Mouse (Mus musculus) gastrocnemius, postnatal 10 days (tissue): ENCODE data around the gene Igflr1. TPM values are rescaled to one million over a fixed set of nuclear protein-coding genes. Genes with fewer than 3 reads are reported as not detected.

ENCODE experiments used
- DNase-seq: peaks from one replicate; pipeline ENCODE4 v3.0.0; 2021; ENCODE audit warnings: mixed read lengths
- total RNA-seq, 2 experiments: library from RNA; stranded (reverse); gene quantifications; 2 replicates each; pipeline ENCODE4 v1.2.3; 2021

The Igflr1 gene
- total RNA-seq, 2 experiments from 2014 or later: 1.4 to 2.3 TPM

DNA sequence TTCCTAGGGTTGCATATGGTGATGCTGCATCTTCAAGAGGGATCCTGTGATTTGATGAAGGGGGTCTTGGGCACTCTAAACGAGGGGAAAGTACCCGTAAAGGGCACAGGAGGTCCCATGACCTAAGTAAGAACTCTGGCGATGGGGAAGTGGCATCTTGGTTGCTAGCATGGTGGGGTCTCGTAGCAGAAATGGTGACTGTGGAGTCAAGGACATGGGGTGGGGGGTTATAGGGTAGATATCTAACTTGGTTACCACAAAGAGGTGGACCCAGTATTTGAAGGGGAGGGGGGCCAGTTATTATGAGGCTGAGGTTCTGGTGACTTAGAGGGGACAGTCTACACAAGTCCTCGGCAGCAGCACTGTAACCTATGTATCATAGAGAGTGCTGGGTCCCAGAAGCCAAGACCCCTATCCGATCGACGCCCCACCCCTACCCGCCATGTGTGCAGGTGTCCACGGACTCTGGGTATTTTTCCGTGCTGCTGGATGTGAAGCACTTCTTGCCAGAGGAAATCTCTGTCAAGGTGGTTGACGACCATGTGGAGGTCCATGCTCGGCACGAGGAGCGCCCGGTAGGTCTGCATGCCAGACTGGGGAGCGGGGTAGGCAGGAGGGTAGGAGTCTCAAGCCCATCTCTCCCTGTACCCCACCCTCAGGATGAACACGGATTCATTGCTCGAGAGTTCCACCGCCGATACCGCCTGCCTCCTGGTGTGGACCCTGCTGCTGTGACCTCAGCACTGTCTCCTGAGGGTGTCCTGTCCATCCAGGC lies 11.2 kb upstream of the Igflr1 start:
- DNase-seq: no peak

DNA sequence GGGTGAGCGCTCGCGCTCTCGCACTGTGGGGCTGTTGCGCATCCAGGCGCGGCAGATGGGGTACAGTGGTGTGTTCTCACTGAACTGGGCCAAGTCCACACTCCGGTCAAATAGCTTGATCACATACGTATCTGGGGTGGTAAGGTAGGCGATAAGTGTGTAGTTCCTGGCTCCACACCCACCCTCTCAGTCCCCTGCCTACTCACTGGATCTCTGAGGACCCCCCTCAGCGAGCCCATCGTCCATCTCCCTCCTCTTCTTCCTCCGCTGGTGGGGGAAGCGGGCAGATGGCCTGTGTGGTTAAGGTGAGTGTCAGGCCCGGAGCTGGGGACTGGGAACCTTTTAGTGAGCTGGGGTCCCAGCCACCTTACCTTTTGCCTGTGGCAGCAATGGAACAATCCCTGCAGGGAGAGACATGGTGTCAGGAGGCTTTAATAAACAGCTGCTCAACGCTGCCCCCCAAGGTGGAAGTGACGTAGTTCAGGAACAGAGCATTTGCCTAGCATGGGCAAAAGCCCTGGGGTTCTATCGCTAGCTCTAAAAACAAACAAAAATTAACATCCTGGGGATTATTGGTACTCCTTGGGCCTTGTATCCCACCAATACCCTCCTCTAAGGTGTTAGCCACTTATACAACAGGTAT lies 8.2 kb upstream of the Igflr1 start:
- no peak for DNase-seq

DNA sequence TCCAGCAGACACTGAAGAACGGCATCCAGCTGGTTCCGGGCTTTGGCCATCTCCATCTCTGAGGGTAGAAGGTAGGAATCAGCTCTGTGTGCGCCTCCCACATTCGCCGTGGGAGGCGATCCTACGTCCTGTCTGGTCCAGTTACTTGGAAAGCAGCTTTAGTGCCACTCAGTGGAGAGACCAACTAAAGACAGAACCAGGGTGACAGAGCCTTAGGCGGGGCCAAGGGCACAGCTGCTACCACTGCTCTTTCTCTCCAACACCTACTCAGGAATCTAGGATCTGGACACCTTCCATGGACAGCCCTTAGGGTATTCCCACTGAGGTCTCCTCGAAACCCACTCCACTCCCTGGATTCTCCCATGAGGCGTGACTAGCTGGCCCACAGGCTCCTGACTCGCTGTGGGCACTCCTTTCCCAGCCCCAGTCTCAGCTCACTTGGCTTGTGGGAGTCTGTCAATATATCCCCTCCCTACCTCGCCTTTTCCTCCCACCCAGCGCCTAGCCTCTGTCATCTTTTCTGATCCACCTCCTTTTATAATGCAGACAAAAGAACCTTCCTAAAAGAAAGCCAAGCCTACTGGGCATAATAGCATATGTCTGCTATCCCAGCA lies 7.2 kb upstream of the Igflr1 start:
- DNase-seq: no peak

DNA sequence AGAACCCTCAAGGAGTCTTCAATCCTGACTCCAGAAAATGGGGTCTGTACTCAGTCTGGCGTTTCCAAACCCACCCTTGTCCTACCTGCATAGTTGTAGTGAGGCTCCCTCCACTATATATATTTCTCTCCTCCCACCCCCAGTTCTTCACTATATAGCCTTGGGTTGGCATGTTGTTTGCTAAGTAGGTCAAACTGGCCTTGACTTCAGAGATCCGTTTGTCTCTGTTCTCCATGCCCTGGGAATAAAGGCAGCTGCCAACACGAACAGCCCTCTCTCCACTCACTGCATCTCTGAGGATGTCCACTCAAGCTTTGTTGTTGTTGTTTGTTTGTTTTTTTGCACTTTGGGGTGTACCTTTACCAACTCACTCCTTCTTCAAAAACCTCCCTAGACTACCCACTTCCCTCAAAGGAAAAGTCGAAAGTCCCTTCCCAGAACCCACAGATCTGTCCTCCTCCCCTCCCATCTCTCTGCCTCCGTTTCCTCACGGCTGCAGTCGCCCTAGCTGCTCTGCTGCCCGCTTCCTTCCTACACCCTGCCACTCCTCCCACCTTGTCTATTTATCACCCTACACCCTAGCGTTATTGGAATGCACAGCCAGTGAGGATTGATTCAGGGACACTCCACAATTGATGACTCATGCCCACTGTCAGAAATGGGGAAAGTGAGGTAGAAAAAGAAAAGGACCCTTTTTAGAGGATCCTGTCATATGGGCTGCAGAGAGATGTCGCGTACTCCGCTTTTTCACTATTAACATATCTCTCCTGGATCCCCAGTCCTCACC lies 6.4 kb upstream of the Igflr1 start:
- DNase-seq: no peak

DNA sequence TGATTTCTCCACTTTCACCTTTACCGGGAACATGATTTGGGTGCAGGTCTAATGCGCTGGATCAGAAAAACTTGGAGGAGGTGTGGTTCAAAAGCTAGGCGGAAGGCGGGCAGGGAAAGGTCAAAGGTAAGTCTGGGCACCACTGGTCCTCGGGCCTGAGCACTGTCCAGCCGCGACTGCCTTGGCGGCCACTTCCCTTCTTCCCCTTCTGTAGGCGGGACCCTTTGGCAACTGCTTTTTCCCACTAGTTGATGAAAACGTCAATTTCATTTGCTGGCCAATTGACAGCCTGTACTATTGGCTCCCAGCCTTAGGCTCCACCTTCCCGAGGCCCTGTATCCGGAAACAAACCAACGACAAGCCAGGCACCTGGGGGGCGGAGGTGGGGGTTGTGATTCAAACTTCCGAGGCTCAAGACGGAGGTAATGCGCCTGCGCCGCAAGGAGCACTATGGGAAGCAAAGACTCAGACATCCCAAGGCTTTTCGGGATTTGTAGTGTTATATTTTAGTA lies 5.7 kb upstream of the Igflr1 start, which contains the start of gene Lin37:
TSS of gene Lin37 (minus strand) at position 396 of the 512 bp plus-strand sequence.
- peak; percentile 89 for DNase-seq

DNA sequence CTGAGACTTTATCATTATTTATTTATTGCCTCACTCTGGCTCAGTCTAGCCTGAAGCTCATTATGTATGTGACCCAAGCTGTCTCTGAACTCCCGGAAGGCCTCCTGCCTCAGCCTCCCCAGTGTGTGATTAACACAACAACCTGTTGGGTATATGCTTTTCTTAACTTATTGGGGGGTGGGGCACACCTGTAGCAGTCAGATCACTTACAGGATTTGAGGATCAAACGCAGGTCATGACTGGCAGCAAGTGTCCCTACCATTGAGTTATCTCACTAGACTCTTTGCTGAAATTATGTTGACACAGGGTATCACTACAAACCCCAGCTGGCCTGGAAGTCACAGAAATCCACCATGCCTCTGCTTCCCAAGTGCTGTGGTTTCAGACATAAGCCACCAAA lies 4.9 kb upstream of the Igflr1 start:
- no peak for DNase-seq

DNA sequence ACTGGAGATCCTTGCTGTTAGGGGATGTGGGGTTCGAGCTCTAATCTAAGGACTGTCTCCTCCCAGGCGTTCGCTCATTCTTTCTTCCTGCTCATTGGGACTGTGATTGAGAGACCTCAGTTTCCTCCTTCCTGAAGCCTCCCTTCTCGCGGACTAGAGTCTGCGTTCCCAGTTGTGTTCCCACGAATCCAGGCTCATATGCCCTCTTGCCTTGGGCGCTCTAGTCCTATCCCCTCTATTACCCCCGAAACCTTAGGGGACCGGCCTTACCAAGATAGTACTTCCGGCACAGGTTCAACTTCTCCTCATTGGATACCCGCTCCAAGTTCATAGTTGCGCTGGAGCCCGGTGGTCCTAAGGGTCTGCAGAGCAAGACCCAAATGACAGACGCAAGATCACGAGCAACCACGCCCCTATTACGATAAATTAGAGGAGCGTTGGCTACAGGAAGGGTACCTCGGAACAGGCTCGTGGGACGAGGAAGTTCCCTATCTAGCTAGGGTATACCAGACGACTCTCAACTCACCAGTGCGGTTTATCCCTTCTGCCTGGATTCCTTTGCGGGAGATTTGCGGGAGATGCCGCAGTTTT lies 2.6 kb upstream of the Igflr1 start:
- no peak for DNase-seq

DNA sequence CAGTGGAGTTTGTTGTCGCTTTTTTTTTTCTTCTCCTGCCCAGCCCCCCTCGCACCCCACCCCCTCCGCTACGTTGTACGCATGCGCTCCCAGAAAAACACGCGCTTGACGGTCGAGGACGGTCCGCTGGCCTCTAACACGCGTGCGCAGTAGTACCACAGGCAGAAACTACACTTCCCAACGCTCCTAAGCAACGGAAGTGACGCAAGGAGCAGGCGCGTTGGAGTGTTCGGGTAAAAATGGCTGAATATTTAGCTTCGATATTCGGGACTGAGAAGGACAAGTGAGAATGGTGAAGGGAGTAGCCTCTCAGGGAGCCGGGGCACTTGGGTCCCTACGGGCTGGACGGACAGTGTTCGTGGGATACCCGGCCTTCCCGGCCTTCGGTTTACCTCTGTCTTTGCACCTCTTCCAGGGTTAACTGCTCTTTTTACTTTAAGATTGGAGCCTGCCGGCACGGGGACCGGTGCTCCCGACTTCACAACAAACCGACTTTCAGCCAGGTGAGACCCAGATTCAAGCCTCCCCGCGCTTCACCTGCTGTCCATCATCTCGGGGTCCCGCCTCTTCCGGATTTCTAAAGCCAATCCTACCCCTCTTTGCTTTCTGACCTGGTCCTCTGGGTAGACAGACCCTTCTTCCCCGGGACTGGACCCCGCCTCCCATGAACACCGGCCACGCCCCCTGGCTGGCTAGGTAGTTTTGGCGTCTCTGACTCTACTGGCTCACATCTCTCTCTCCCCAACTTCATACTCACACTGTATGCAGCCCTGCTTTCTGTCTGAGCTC lies 1.9 kb upstream of the Igflr1 start, which contains the start of the genes U2af1l4, Gm49396 and Psenen:
TSS of gene U2af1l4 (plus strand) at position 185 of the 789 bp plus-strand sequence.
TSS of gene Gm49396 (plus strand) at position 228 of the 789 bp plus-strand sequence.
TSS of gene Psenen (minus strand) at position 511 of the 789 bp plus-strand sequence.
- DNase-seq: peak; percentile 95

DNA sequence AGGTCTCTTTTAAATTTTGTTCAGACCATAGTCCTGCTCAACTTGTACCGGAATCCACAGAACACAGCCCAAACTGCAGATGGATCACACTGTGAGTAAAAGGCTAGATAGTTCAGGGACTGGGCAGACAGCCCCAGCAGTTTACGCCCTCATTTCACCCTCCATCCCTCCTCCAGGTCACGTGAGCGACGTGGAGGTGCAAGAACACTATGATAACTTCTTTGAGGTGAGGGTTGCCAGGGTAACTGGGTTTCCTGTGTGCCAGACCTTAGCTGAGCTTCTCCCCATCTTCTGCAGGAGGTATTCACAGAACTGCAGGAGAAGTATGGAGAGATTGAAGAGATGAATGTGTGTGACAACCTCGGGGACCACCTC lies 1.3 kb upstream of the Igflr1 start:
- no peak for DNase-seq

DNA sequence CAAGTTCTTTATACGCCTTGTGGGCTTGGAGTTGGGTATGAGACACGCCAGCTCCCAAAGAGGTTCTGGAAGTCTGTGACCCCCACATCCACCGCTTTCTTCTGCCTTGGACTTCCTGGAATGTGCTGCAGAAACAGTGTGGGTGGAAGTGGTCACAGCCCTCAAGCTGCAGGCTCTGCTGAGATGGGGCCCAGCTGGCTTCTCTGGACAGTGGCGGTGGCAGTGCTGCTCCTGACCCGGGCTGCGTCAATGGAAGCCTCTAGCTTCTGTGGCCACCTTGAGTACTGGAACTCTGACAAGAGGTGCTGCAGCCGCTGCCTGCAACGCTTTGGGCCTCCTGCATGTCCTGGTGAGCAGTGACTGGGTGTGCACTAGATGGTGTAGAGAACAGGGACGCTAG lies 806 bp downstream of the Igflr1 start:
- no peak for DNase-seq

DNA sequence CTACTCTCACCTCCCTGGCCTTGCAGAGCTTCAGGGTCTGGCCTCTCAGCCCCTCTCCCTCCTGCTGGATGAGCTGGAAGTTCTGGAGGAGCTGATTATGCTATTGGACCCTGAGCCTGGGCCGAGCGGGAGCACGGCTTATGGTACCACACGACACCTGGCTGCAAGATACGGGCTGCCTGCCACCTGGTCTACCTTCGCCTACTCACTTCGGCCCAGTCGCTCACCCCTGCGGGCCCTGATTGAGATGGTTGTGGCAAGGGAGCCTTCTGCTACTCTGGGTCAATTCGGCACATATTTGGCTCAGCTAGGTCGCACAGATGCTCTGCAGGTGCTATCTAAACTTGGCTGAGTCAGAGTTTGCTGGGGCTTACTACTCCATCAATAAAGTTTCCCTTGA lies 2.3 kb downstream of the Igflr1 start:
- DNase-seq: no peak

DNA sequence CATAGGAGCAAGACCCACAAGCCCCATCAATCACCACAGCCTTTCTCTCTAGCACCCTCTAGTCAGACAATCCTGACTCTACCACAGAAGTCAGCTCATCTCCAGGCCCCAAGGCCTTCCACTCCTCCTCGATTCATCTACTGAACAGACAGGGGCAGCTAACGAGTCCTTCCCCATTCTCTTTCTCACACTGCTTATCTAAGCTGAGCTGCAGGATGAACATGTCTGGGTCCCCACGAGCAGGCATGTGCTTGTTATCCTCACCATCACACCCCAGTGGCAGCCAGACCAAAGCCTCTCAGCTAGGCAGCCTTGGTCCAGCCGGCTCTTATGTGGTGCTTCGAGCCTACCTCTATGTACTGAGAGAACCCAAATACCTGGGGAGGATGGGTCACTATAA lies 7.2 kb downstream of the Igflr1 start:
- DNase-seq: no peak

DNA sequence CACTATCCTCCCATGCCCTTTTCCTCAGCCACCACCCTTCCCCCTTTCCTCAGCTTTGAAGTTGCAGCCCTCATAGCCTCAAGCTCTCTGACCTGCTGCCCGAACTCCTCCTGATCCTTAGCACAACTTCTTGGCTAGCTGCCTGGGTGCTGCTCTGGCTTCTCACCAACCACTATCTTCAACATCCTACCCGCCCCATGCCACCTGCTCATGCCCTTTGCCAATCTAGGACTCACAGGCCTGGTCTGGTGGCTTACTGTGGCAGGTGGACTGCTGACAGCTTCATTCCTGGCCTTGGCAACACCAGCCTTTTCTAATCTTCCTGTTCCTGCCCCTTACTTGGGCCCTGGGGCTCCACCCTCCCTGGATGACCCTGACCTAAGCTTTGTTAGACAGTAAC lies 7.7 kb downstream of the Igflr1 start:
- DNase-seq: peak; percentile 68

DNA sequence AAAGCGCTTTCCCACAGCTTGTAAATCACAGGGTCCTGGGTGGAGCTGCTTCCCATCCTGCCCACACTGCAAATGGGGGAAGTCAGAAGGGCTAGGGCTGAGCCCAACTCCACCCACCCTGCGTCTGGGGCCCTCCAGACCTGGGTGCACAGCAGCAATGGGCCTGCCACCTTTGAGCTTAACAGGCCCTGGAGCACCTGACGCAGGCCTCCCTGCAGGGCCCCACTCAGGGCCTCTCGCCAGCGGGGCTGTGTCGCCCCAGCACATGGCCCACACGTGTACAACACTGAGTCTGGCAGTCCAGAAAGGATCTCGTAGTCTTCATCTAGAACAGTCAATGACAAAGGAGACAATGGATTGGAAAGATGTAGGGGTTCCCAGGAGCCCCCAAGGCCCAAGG lies 14.7 kb downstream of the Igflr1 start:
- no peak for DNase-seq

DNA sequence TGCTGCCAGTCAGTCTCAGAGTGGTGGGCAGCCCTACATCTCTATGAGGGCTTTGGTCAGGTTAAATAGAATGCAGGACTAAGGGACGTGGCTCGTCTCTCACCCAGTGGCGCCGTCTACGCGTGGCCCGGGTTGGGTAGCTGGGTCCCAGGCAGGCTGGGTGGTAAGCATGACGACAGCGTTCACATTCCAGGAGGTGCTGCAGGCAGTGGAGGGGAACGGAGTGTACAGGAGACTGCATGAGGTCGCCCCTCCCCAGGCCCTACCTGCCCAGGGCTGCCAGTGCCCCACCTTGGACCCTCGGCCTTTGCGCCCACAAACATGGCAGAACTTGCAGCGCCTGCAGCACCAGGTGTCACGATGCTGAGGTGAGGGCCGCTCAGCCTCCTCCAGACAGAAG lies 16.3 kb downstream of the Igflr1 start:
- DNase-seq: no peak

DNA sequence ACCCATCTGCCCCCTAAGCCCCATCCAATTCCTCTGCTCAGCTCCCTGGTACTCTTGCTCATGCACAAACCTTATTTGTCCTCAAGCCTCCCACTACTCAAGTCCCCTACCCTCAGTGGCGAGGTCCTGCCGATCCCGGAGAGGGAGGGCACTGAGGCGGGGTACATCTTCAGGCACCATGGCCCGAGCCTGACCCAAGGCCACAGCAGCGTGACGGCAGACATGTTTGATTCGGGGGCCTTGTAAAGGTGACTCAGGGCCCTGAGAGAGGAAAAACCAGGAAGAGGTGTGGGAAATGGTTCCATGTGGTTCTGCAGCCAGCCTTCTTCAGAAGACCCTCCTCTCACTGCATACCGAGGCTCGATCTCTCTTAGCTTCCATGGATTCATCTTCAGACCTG lies 19.1 kb downstream of the Igflr1 start:
- DNase-seq: no peak

DNA sequence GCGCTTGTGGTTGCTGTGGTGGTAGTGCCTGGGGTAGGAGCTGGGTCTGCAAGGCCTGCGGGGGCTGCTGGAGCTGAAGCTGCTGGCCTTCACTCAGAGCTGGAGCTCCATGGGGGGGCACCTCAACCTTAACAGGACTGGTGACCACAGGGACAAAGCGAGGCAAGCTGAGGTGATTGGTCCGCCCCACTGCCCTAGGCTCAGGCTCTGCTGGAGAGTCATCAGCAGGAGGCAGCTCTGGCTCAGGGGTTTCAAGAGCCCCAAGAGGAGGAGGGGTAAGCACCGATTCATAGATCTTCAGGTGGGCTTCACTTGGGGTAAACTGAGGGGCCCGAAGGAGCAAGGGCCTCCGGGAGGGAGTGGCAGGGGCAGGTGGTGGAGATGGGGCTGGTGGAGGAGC lies 19.9 kb downstream of the Igflr1 start:
- no peak for DNase-seq

DNA sequence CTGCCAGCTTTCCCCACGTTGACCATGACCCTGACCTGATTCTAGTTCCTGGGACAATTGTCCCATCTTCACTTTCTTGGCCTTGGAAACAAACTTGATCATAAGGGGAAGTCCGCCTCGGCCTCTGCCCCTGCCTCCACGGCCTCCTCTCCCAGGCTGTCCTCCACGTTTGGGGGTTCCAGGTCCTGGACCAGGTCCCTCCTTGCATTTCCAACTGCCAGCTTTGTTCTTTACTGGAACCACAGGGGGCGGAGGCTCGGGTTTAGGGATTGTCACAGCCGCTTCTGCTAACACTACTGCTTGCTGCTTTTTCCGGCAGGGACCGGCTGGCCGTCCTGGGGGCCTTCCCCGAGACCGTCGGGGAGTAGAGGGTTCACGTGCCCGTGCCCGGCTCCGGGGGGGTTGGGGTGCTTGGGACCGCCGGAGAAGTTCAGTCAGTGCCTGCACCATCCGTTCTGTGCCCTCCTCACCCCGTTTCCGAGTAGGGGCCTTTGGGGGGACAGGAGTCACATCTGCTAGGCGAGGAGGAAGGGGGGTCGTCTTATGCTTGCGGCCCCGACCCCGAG lies 21.3 kb downstream of the Igflr1 start:
- no peak for DNase-seq

DNA sequence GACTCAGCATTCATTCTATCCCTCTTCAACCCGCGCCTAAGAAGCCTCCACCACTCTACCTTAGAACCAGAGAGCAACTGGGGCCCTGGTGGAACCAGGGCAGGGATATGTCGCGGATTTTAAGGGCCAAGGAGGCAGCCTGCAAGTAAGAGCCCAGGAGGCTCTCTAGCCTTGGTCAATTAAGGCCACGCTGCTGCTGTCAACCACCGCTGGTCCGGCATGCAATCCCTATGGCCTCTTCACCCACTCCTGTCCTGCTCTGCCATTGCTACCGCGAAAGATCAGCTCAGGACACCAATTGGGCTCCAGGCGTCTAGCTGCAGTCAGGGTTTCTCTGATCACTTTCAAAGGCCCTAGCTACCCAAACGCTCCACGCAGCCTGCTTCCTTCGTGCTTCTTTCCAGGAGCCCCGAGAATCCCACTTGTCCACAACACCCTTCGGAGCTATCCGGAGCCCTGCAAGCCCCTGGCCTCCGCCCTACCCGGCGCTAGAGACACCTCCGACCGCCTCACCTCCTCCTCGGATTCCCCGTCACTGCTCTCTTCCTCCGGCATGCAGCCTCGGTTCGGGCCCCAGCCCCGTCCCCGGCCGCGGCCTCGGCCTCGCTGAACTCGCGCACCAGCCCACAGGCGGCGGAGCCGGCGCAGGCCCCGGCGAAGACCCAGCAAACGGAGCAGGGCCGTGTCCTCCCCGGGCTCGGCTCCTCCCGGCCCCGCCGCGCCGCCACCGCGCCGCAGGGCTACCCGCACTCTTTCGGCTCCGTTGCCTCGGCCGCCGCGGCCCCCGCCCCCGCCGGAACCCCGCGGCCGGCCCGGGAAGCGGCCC lies 22.8 kb downstream of the Igflr1 start:
- DNase-seq: no peak
